Mouse (Mus musculus): ENCODE results near the gene Kansl1l.

DNA sequence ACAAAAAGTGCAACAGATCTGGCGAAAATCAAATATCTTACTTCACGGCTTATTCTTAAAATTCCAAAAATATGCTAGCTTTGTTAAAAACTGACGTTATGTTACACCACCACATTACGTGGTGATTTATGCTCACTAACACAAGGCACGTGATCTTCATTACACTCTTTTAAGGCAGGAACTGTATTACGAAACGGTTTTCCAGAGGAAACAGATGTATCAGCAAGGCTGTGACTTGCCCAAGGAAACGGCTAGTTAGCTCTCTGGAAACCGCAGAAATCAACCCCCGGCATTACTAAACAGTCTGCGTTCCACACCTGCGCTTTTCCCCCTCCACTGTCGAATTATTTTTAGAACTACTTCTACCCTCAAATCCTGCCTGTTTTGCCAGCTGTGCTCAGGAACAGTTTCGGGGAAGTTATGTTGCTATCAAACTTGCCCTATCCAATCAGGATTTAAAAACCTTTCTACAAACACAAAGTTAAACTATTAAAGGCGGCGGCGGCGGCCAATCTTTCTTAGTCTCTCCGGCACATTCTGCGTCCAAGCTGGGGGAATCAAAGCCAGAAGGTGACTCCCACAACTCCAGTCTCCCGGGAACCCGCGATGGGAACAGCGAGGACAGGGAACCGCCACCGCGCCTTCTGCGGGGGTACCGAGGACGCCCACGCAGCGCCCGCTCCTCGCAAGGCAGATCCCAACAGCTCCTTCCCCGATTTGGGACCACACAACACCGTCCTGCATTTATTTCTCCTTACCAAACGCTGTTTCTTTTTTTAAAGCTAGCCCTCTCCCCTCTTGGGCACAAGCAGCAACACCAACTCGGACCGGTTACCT lies 1.2 kb downstream of the Kansl1l start:
- TF ChIP-seq POLR2A (IDR thresholded peaks at IDR 0.05; ENCODE audit: extremely low read depth, insufficient read depth, low read length), result no peak
- TF ChIP-seq CTCF (IDR thresholded peaks at IDR 0.05; ENCODE audit: low read depth, low read length), result no peak
